Mouse (Mus musculus) cortical plate, adult 2 months (tissue): Measurements from ENCODE around the gene Uba3.

Experiments used
- CTCF ChIP-seq: fragments of 200-500 bp; IDR thresholded peaks from 2 replicates; pipeline ENCODE4 v1.5.1; 2011; ENCODE audit warnings: mild to moderate bottlenecking, control low read depth, low read length; ENCODE audit not compliant: insufficient read depth; ENCODE audit errors: extremely low read depth
- POLR2A ChIP-seq: fragments of 200-500 bp; IDR thresholded peaks from 2 replicates; pipeline ENCODE4 v1.6.1; 2011; ENCODE audit warnings: mild to moderate bottlenecking, low read length, control low read depth; ENCODE audit not compliant: insufficient read depth; ENCODE audit errors: extremely low read depth

DNA sequence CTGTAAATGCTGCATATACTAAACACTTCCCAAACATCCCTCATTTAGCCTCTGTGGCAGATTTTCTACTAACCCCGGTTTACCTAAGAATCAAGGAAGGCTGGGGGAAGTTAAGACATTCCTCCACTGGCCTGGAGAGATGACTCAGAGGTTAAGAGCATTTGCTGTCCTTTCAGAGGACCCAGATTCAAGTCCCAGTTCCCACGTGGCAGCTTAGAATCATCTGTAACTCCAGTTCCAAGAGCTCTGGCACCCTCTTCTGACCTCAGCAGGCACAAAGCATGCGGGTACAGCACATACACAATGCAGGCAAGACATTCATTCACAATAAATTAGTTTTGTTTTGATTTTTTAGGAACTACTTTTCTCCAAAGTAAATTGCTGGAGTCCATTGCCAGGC, 3.8 kb upstream of the Uba3 start:
- TF ChIP-seq CTCF (no peak), POLR2A (no peak)
